Mouse (Mus musculus) CH12.LX (cell line): ENCODE data around the gene Tjp3. TPM values are rescaled to one million over a fixed set of nuclear protein-coding genes. Genes with fewer than 3 reads are reported as not detected.

Experiments used
- DNase-seq: peaks from one replicate; pipeline ENCODE4 v3.0.0-alpha.2; 2013; ENCODE audit errors: extremely low read depth
- H3K27ac ChIP-seq: 2 replicates; pipeline ENCODE4 v1.5.1; 2012; ENCODE audit warnings: low read depth, mild to moderate bottlenecking, control low read depth, moderate library complexity; ENCODE audit not compliant: insufficient read depth
- H3K27me3 ChIP-seq: replicated peaks from 2 replicates; pipeline ENCODE3; 2012; ENCODE audit warnings: inconsistent platforms
- H3K36me3 ChIP-seq, 2 experiments: replicated peaks in 1 of 2; 2 replicates each; pipeline versions ENCODE3 to v1.6.1; 2012; ENCODE audit warnings: inconsistent platforms in 1 of 2, low read length in 1 of 2, mild to moderate bottlenecking in 1 of 2, mixed read lengths in 1 of 2, moderate library complexity in 1 of 2; ENCODE audit not compliant: control insufficient read depth in 1 of 2, insufficient read depth in 1 of 2
- H3K4me1 ChIP-seq, 2 experiments: 2 replicates each; pipeline ENCODE4 v1.6.1; 2012; ENCODE audit warnings: inconsistent platforms in 1 of 2, moderate library complexity in 1 of 2; ENCODE audit not compliant: insufficient read depth in 2 of 2, control insufficient read depth in 1 of 2
- H3K4me2 ChIP-seq: 2 replicates; pipeline ENCODE4 v1.6.1; 2012; ENCODE audit warnings: low read depth, mild to moderate bottlenecking, control low read depth; ENCODE audit not compliant: poor library complexity, insufficient read depth, severe bottlenecking
- H3K4me3 ChIP-seq, 3 experiments: fragments of 150-350 bp in 1 of 3; sonication (generic) in 1 of 3; replicated peaks in 1 of 3; 2 replicates each; pipeline versions ENCODE3 to v1.5.1; 2011 to 2012; ENCODE audit warnings: low read depth in 2 of 3, low read length in 2 of 3, mild to moderate bottlenecking in 2 of 3, moderate library complexity in 2 of 3, control low read depth in 1 of 3, improper control_type of control experiment in 1 of 3, inconsistent platforms in 1 of 3, mixed read lengths in 1 of 3; ENCODE audit not compliant: poor library complexity in 1 of 3
- H3K79me2 ChIP-seq: replicated peaks from 2 replicates; pipeline ENCODE4 v1.6.1; 2012; ENCODE audit warnings: mild to moderate bottlenecking, moderate library complexity; ENCODE audit not compliant: control insufficient read depth, poor library complexity, insufficient read depth, severe bottlenecking; ENCODE audit errors: extremely low read depth
- H3K9ac ChIP-seq: 2 replicates; pipeline ENCODE4 v1.6.1; 2012; ENCODE audit warnings: low read depth, mild to moderate bottlenecking, control low read depth, moderate library complexity; ENCODE audit not compliant: insufficient read depth
- H3K9me3 ChIP-seq: replicated peaks from 2 replicates; pipeline ENCODE3; 2012; ENCODE audit warnings: low read length, inconsistent platforms, mixed read lengths
- BHLHE40 ChIP-seq: IDR thresholded peaks from 2 replicates; pipeline ENCODE4 v1.6.1; 2011; ENCODE audit warnings: mild to moderate bottlenecking, low read depth, low read length, improper control_type of control experiment
- CHD2 ChIP-seq: IDR thresholded peaks from 2 replicates; pipeline ENCODE4 v1.6.1; 2011; ENCODE audit warnings: low read length, improper control_type of control experiment
- ELF1 ChIP-seq: IDR thresholded peaks from 2 replicates; pipeline ENCODE4 v1.6.1; 2014; ENCODE audit warnings: low read depth, mild to moderate bottlenecking, inconsistent platforms, low read length, improper control_type of control experiment
- ETS1 ChIP-seq: conservative IDR thresholded peaks from 2 replicates; pipeline ENCODE4 v1.6.1; 2012; ENCODE audit warnings: low read depth, mild to moderate bottlenecking, inconsistent platforms, low read length, improper control_type of control experiment, moderate library complexity
- JUN ChIP-seq: IDR thresholded peaks from 2 replicates; pipeline ENCODE4 v1.6.1; 2011; ENCODE audit warnings: low read depth, mild to moderate bottlenecking, low read length, improper control_type of control experiment, moderate library complexity; ENCODE audit not compliant: insufficient read depth
- MAFK ChIP-seq: IDR thresholded peaks from 2 replicates; pipeline ENCODE4 v1.6.1; 2011; ENCODE audit warnings: low read length, improper control_type of control experiment; ENCODE audit not compliant: insufficient replicate concordance
- MAX ChIP-seq: IDR thresholded peaks from 2 replicates; pipeline ENCODE4 v1.6.1; 2011; ENCODE audit warnings: low read length, improper control_type of control experiment
- MAZ ChIP-seq: IDR thresholded peaks from 2 replicates; pipeline ENCODE4 v1.6.1; 2012; ENCODE audit warnings: low read depth, mild to moderate bottlenecking, inconsistent platforms, low read length, improper control_type of control experiment, moderate library complexity
- PAX5 ChIP-seq: IDR thresholded peaks from 2 replicates; pipeline ENCODE4 v1.6.1; 2012; ENCODE audit warnings: low read length, inconsistent platforms, mixed read lengths
- POLR2A ChIP-seq: IDR thresholded peaks from 2 replicates; pipeline ENCODE4 v1.6.1; 2011; ENCODE audit warnings: low read depth, mild to moderate bottlenecking, improper control_type of control experiment, low read length
- RCOR1 ChIP-seq: conservative IDR thresholded peaks from 2 replicates; pipeline ENCODE4 v1.6.1; 2012; ENCODE audit warnings: low read depth, mild to moderate bottlenecking, inconsistent platforms, low read length, improper control_type of control experiment
- SIN3A ChIP-seq: IDR thresholded peaks from 2 replicates; pipeline ENCODE4 v1.6.1; 2012; ENCODE audit warnings: low read length, improper control_type of control experiment, inconsistent platforms
- TBP ChIP-seq: conservative IDR thresholded peaks from 2 replicates; pipeline ENCODE4 v1.6.1; 2011; ENCODE audit warnings: low read depth, low read length, improper control_type of control experiment
- TCF12 ChIP-seq: IDR thresholded peaks from 2 replicates; pipeline ENCODE4 v1.6.1; 2014; ENCODE audit warnings: low read depth, mild to moderate bottlenecking, inconsistent platforms, low read length, improper control_type of control experiment
- UBTF ChIP-seq: IDR thresholded peaks from 2 replicates; pipeline ENCODE4 v1.6.1; 2012; ENCODE audit warnings: low read depth, mild to moderate bottlenecking, inconsistent platforms, low read length, improper control_type of control experiment, moderate library complexity
- USF1 ChIP-seq: IDR thresholded peaks from 2 replicates; pipeline ENCODE4 v1.6.1; 2014; ENCODE audit warnings: low read depth, mild to moderate bottlenecking, inconsistent platforms, low read length, improper control_type of control experiment
- USF2 ChIP-seq: conservative IDR thresholded peaks from 2 replicates; pipeline ENCODE4 v1.6.1; 2011; ENCODE audit warnings: low read depth, low read length, improper control_type of control experiment
- ZC3H11A ChIP-seq: IDR thresholded peaks from 2 replicates; pipeline ENCODE4 v1.6.1; 2012; ENCODE audit warnings: low read depth, mild to moderate bottlenecking, inconsistent platforms, low read length, improper control_type of control experiment
- ZKSCAN1 ChIP-seq: IDR thresholded peaks from 2 replicates; pipeline ENCODE4 v1.6.1; 2012; ENCODE audit warnings: low read depth, inconsistent platforms, low read length, improper control_type of control experiment, borderline replicate concordance
- ZNF384 ChIP-seq: IDR thresholded peaks from 2 replicates; pipeline ENCODE4 v1.6.1; 2012; ENCODE audit warnings: low read depth, low read length, improper control_type of control experiment, inconsistent platforms
- dilution Hi-C: fragments of 300-500 bp; cut with MboI; formaldehyde crosslinking; loops from 2 replicates; pipeline ENCODE4 v1.14.3; 2020; ENCODE audit warnings: low sequenced_read_pairs; ENCODE audit not compliant: extremely low pct_unique_long_range_greater_than_20kb, extremely low pct_ligation_motif_present
- in situ Hi-C: fragments of 300-500 bp; cut with MboI; formaldehyde crosslinking; loops from 3 replicates; pipeline ENCODE4 v1.14.3; 2019; ENCODE audit warnings: low sequenced_read_pairs, low pct_ligation_motif_present, low pct_unique_long_range_greater_than_20kb, mixed read lengths
- polyA plus RNA-seq: library from polyadenylated mRNA; unstranded; fragments of >175 nt; gene quantifications from 2 replicates; pipeline ENCODE4 v1.2.1, GENCODE M21; 2012; ENCODE audit warnings: low read depth; ENCODE audit not compliant: insufficient read length
- total RNA-seq, 2 experiments: library from RNA; depleted of rRNA; stranded (reverse); fragments of 300-350 nt in 1 of 2; fragments of >200 nt in 1 of 2; gene quantifications; 2 replicates each; pipeline ENCODE4 v1.2.3; 2012 to 2014

The Tjp3 gene
- total and polyA plus RNA-seq, 3 experiments = 0.42 to 7.2 (median 0.76) TPM

DNA sequence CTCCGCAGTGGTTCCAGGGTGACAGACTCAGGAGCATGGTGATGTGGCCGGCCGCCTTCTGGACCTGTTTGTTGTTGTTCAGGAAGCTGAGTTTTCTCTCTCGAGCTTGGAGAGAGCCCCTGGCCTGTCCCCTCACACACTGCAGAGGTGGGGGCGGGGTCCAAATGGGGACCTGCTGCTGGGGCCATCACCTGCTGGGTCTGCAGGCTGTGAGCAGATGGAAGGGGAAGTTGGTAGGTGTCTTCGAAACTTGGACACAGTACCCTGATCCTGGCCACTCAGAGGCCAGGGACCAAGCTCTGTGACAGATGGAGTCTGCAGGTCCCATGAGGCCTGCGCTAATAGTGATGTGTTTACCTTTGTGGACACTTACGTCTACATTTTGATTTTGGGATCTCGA is 9.9 kb upstream of the Tjp3 start:
- no peaks in the 10 kb centered on the region for H3K27me3 ChIP-seq
- dilution Hi-C loops (no loop called here), in situ Hi-C loops (no loop called here)
- TF ChIP-seq TCF12 = peak; percentile 29; the same call in 1 of the 2 replicates
- no peak for TF ChIP-seq ZC3H11A
- 0 out of 2 replicates have a peak, but pooled peaks have one; percentile 8 for TF ChIP-seq BHLHE40
- H3K36me3 ChIP-seq = peaks cover 12 to 28% of the 10 kb centered on the region in 2 experiments
- H3K9me3 ChIP-seq = no peaks in the 10 kb centered on the region
- H3K79me2 ChIP-seq = peaks cover 50% of the 10 kb centered on the region
- peak; percentile 52 for DNase-seq
- H3K4me3 ChIP-seq = no peak overlapping the region
- no peak overlapping the region for H3K9ac ChIP-seq
- H3K27ac ChIP-seq = peak overlapping the region; percentile 87; the same call in 1 of the 2 replicates
- H3K4me2 ChIP-seq = peak overlapping the region; percentile 25
- H3K4me1 ChIP-seq = peaks cover 70 to 97% of the 10 kb centered on the region in 2 experiments

- Histone ChIP-seq H3K4me2 (no peak overlapping the region; the same call in 1 of the 2 replicates), H3K4me3 (peak overlapping the region in 1 of 3 experiments; percentile 8), H3K27ac (peak overlapping the region; percentile 87), H3K36me3 (peaks cover 3 to 27% of the 10 kb centered on the region in 2 experiments)
- dilution Hi-C loops = no loop called here
- DNase-seq = no peak
- TF ChIP-seq MAX (peak; percentile 35; the same call in 1 of the 2 replicates), UBTF (0 out of 2 replicates have a peak, but pooled peaks have one; percentile 28), TBP (no peak)
- TF ChIP-seq, all 38 proteins: peak for 2
- H3K9me3 ChIP-seq = no peaks in the 10 kb centered on the region
- no peak overlapping the region for H3K9ac ChIP-seq
- H3K27me3 ChIP-seq = no peaks in the 10 kb centered on the region
- peaks cover 59% of the 10 kb centered on the region for H3K79me2 ChIP-seq
- in situ Hi-C loops = no loop called here
- peaks cover 75 to 97% of the 10 kb centered on the region in 2 experiments for H3K4me1 ChIP-seq
These were observed 9.0 kb upstream of the Tjp3 start for GRCm38 (mm10) chr10:81300352-81300907.

GRCm38 (mm10) chr10:81299585-81300351 is 8.4 kb upstream of the Tjp3 start:
- no peak overlapping the region for H3K4me3 ChIP-seq
- H3K36me3 ChIP-seq = peaks cover 0 to 28% of the 10 kb centered on the region in 2 experiments
- in situ Hi-C loops (no loop called here), dilution Hi-C loops (no loop called here)
- peak overlapping the region; percentile 87 for H3K27ac ChIP-seq
- no peaks in the 10 kb centered on the region for H3K9me3 ChIP-seq
- no peak overlapping the region for H3K4me2 ChIP-seq
- H3K9ac ChIP-seq = no peak overlapping the region
- no peak for DNase-seq
- H3K27me3 ChIP-seq = no peaks in the 10 kb centered on the region
- peaks cover 65% of the 10 kb centered on the region for H3K79me2 ChIP-seq
- TF ChIP-seq UBTF (no peak), PAX5 (no peak), POLR2A (no peak), ETS1 (no peak), ELF1 (no peak), ZKSCAN1 (no peak), RCOR1 (no peak), USF2 (no peak), MAFK (no peak), MAX (no peak), JUN (no peak), TBP (no peak), ZNF384 (no peak), MAZ (no peak), USF1 (no peak), ZC3H11A (no peak), CHD2 (no peak), SIN3A (no peak)
- H3K4me1 ChIP-seq = peaks cover 78 to 98% of the 10 kb centered on the region in 2 experiments
